In the genomic region with DNA sequence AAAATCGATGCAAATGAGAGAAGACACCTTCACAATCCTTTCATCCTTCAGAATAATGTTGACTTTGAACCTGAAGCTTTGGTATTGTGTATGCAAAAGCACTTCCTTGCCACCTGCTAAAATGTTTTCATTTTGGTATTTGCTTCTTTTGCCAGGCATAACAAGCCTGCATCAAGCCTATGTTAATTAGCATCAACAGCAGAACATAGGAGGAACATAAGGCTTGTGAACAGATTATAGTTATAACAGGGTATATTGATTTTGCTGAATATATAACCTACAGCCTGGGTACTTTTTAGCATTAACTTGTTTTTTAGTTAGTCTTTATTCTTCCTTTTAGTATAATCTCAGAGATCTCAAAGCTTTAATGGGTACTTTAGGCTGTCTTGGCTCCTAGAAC, we compare ENCODE assay signal across 18 mouse cellular contexts.
"Had no signal": no experiment of that assay in that cellular context is flagged by ENCODE, and none has a peak within 500 bp of the region (broad histone marks: within the 10 kb centered on the region; RNA-seq: fewer than 3 reads in every experiment).

No protein-coding gene starts in this region.

- H3K4me3 ChIP-seq: midbrain, embryonic 10.5 days; midbrain, embryonic 12.5 days; myocyte; neural tube, embryonic 13.5 days; neural tube, embryonic 15.5 days had no signal

- H3K36me3 ChIP-seq: midbrain, embryonic 10.5 days; midbrain, embryonic 12.5 days; neural tube, embryonic 13.5 days; neural tube, embryonic 15.5 days had no signal

- H3K9me3 ChIP-seq: midbrain, embryonic 10.5 days; midbrain, embryonic 12.5 days; neural tube, embryonic 13.5 days; neural tube, embryonic 15.5 days had no signal

- ATAC-seq: midbrain, embryonic 16.5 days had no signal

- DNase-seq: lung, embryonic 14.5 days; lung, postnatal 10 days; lung, postnatal 4 days; midbrain, embryonic 14.5 days; retina, postnatal 1 day; right cerebral cortex, adult 18-20 months; right cerebral cortex, postnatal 25 days; right cerebral cortex, postnatal 4 days; spleen, adult 18-20 months; thymus, adult 18-20 months; thymus, postnatal 14 days; thymus, postnatal 36 days had no signal

- H3K27ac ChIP-seq: midbrain, embryonic 10.5 days; midbrain, embryonic 12.5 days; neural tube, embryonic 13.5 days; neural tube, embryonic 15.5 days had no signal

- H3K9ac ChIP-seq: lung, embryonic 14.5 days; midbrain, embryonic 12.5 days; neural tube, embryonic 13.5 days; neural tube, embryonic 15.5 days had no signal

- H3K4me2 ChIP-seq: lung, embryonic 14.5 days; midbrain, embryonic 12.5 days; neural tube, embryonic 13.5 days; neural tube, embryonic 15.5 days had no signal

- H3K27me3 ChIP-seq: midbrain, embryonic 12.5 days; neural tube, embryonic 13.5 days; neural tube, embryonic 15.5 days had no signal

- H3K4me1 ChIP-seq: midbrain, embryonic 10.5 days; midbrain, embryonic 12.5 days; neural tube, embryonic 13.5 days; neural tube, embryonic 15.5 days had no signal
